Mouse (Mus musculus) neutrophil, adult 5-6 weeks (primary cell): ENCODE results near the gene Zkscan1. TPM values are rescaled to one million over a fixed set of nuclear protein-coding genes. Genes with fewer than 3 reads are reported as not detected.
"Not testable (repeated sequence)": the region's sequence is repeated elsewhere in the genome, so short reads cannot be mapped to it uniquely, and the experiment has no call there.

ENCODE experiments used
- ATAC-seq: fragments of 151-379, 151-347 bp; 2 replicates; pipeline ENCODE4 v1.8.0; 2017; ENCODE audit warnings: mild to moderate bottlenecking, moderate TSS enrichment; ENCODE audit not compliant: insufficient number of reproducible peaks, poor library complexity, low FRiP score, severe bottlenecking; ENCODE audit errors: extremely low read depth
- total RNA-seq: library from RNA; stranded (forward); fragments of 200-1000 nt; gene quantifications from 2 replicates; pipeline ENCODE4 v1.2.3, GENCODE M21; 2017

The Zkscan1 gene
- total RNA-seq, 1 experiment from 2014 or later = 18.7 TPM

GRCm38 (mm10) chr5:138109847-138110396, 25.0 kb downstream of the Zkscan1 start:
- ATAC-seq = not testable (repeated sequence)

DNA sequence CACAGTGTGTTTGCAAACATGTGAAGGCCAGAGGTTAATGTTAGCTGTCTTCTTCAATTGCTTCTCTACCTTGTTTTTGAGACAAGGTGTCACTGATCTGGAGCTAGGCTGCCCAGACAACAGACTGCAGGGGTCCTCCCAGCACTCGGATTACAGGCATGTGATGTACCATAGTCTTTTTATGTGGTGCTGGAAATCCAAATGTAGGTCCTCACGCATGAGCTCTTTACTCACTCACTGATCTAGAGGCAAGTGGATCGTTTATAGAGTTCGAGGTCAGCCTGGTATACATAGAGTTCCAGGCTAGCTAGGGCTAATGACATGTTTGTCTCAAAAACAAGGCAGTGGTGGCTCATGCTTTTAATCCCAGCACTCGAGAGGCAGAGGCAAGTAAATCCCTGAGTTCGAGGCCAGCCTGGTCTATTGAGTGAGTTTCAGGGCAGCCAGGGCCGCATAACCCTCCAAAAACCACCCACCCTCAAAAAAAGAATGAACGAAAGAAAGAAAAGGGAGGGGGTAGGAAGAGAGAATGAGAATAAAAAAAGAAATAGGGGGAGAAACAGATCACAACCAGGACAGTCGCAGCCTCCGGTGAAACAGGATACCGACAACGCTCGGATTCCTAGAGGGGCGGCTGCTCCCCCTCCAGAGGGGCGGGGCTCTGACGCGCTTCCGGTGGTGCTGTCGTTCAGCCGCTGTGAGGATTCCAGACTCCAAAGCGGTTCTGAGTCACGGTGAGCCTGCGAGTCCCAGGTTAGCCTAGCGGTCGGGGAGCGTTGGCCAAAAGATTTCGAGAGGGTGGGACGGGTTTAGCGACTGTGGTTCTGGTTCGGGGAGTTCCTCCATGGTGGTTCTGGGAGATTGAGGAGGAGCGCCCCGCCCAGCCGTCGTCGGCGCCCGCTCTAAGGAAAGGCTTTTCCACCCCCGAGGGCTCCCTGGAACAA, 31.6 kb downstream of the Zkscan1 start, which contains the start of gene Zscan21:
Gene Zscan21, plus strand, starts transcription at position 649 of the 944 bp plus-strand sequence.
- ATAC-seq = peak; percentile 97

GRCm38 (mm10) chr5:138117199-138118015, 32.5 kb downstream of the Zkscan1 start:
- ATAC-seq = no peak

DNA sequence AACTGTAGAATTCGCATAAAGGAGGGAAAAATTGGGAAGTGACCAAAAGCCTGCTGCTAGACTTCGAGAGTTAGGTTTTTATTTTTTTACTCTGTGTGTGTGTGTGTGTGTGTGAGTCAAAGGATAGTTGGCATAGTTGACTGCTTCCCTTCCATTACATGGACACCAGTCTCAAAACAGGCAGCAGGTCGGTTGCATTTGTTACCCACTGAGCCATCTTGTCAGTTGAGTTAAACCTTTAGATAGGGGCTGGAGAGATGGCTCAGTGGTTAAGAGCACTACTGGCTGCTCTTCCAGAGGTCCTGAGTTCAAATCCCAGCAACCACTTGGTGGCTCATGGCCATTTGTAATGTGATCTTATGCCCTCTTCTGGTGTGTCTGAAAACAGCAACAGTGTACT, 33.2 kb downstream of the Zkscan1 start:
- ATAC-seq = no peak

DNA sequence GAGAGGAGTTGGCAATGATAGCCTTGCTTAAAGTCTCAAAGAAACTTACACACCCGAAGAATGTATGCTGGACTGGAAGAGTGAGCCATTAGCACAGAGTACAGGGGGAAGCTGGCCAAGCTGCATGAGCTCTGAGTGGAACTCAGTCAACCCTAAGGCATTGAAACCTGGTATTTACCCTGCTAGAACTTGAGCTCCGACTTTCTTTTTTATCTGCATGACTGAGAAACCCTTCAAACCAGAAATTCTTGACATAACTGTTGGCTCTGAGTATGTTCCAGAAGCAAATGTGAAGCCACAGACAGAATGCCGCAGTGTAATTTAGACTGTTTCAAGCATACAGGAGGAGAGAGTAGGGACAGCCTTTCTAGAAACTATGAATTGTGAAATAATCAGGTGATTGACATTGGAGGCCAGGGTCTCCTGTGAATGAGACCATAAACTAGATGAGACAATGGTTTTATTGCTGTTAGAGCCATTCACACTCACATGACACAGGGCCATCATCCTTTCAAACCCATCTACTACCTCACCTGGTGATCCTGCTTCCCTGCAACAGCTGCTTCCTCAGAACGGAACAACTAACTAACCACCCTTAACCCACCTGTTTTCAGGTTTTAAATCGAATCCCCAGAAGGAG, 47.7 kb downstream of the Zkscan1 start:
- no peak for ATAC-seq

DNA sequence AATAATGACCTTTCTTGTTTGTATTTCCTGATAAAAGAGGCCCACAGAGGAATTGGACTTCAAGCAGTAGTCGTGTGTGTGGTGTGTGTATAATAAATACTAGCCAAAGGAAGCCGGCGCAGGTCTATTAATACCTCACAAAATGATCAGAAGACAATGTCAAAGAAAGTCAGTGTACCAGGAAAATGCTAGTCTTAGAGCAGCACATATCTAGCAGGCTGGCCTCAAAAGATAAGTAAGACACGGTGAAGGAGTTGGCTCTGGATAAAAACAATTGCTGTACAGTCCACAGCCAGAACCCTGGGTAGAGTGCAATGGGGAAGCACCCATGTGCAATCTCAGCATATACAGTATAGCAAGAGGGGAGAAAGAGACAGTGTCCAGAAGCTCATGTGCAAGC, 52.4 kb downstream of the Zkscan1 start:
- ATAC-seq = no peak

DNA sequence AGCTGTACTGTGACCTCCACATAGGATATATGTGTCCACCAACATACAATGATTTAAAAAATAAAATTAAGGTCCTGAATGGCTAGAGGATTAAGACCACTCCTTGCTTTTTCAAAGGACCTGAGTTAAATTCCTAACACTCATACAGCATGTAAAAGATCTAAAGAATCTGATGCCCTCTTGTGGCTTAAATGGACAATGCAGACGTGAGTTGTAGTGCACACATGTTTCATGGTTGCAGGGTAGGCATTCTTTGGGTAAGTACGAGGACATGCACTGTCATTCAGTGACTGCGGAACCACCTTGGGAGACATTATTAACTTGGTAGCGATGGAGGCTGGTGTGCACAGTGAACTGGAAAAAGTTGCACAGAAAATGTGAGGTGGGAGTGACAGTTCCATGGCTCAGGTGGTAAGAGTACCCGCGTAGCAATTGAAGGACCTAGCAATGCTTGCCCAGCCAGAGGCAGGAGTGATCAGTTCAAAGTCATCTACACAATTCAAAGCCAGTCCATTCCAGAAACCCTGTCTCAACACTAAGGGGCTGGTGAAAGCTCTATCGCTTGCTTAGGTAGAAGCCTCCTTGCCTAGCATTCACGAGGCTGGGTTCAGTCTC, 53.2 kb downstream of the Zkscan1 start:
- ATAC-seq = peak; percentile 48; the same call in 1 of the 2 replicates

DNA sequence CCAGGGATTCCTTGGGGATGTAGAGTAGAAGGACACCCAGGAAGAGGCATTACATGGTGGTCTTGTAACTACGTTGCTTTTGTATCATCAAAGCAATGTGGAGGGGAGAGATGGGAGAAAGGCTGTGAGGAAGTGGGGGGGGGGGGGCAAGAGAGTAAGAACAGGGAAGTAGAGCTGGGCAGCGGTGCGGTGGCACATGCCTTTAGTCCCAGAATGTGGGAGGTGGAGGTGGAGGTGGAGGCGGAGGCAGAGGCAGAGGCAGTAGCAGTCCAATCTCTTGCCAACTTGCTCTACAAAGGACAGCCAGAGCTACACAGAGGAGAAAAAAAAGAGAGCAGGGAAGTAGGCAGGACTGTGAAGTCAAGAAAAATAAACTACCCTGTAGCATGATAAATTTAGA, 53.7 kb downstream of the Zkscan1 start:
- no peak for ATAC-seq

DNA sequence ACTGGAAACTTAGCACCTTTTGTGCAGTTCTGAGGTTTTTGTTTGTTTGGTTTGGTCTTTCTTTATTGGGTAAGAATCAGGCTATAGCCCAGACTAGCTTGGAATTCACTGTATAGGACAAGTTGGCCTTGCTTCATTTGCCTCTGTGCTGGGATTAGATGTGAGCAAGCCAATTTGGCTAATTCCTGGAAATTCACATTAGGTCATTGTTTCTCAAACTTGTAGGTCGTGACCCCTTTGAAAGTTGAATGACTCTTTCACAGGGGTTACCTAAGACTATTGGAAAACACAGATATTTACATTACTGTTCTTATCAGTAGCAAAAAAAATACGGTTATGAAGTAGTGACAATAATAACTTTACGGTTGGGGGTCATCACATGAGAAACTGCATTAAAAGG, 69.5 kb downstream of the Zkscan1 start:
- no peak for ATAC-seq

GRCm38 (mm10) chr5:138155443-138155976, 70.6 kb downstream of the Zkscan1 start, which contains the start of gene Zfp113:
Zfp113 (minus strand) TSS chr5:138155744.
- ATAC-seq = peak; percentile 96

Other genes starting within 250 kb of the Zkscan1 start
- 321 and 361 TPM in 2 replicates for gene Pilra, start 248.8 kb upstream of the Zkscan1 start, total RNA-seq
- 124 and 127 TPM in 2 replicates for gene Pilrb1, start 227.0 kb upstream of the Zkscan1 start, total RNA-seq
- gene Pilrb2, start 213.3 kb upstream of the Zkscan1 start, total RNA-seq = 139 and 177 TPM in 2 replicates
- not detected in 2 replicates for gene Cyp3a13, start 163.5 kb upstream of the Zkscan1 start, total RNA-seq
- not detected in 2 replicates for gene Gjc3, start 122.0 kb upstream of the Zkscan1 start, total RNA-seq
- gene Azgp1, start 103.6 kb upstream of the Zkscan1 start, total RNA-seq = not detected in 2 replicates
- gene Smok3a, start 63.8 kb upstream of the Zkscan1 start, total RNA-seq = not detected in 2 replicates
- not detected in 2 replicates for gene Smok3b, start 63.7 kb upstream of the Zkscan1 start, total RNA-seq
- 0.35 TPM in 1 of 2 replicates, not detected in the other for gene Smok3c, start 31.9 kb upstream of the Zkscan1 start, total RNA-seq
- 8.5 and 11.5 TPM in 2 replicates for gene Zscan21, start 31.8 kb downstream of the Zkscan1 start, total RNA-seq
- 6.4 and 8.6 TPM in 2 replicates for gene Zfp113, start 70.7 kb downstream of the Zkscan1 start, total RNA-seq
- gene Cops6, start 76.0 kb downstream of the Zkscan1 start, total RNA-seq = 14.2 and 19.2 TPM in 2 replicates
- gene Ap4m1, start 86.9 kb downstream of the Zkscan1 start, total RNA-seq = 18.4 and 20.3 TPM in 2 replicates
- 86.1 and 89.7 TPM in 2 replicates for gene Mcm7, start 87.3 kb downstream of the Zkscan1 start, total RNA-seq
- gene Taf6, start 102.4 kb downstream of the Zkscan1 start, total RNA-seq = 26.5 and 26.7 TPM in 2 replicates
- gene Cnpy4, start 102.4 kb downstream of the Zkscan1 start, total RNA-seq = 26.9 and 31.3 TPM in 2 replicates
- 0.81 and 0.86 TPM in 2 replicates for gene Mblac1, start 109.2 kb downstream of the Zkscan1 start, total RNA-seq
- not detected in 2 replicates for gene Nxpe5, start 140.8 kb downstream of the Zkscan1 start, total RNA-seq
- gene Lamtor4, start 170.4 kb downstream of the Zkscan1 start, total RNA-seq = 27.3 and 36.7 TPM in 2 replicates
- 77.2 and 79.3 TPM in 2 replicates for gene BC037034, start 178.9 kb downstream of the Zkscan1 start, total RNA-seq
- 0.37 TPM in 1 of 2 replicates, not detected in the other for gene Gal3st4, start 187.8 kb downstream of the Zkscan1 start, total RNA-seq
- not detected in 2 replicates for gene Gm43720, start 194.9 kb downstream of the Zkscan1 start, total RNA-seq
- gene Gpc2, start 194.9 kb downstream of the Zkscan1 start, total RNA-seq = 3.8 and 4.3 TPM in 2 replicates
- gene Stag3, start 195.2 kb downstream of the Zkscan1 start, total RNA-seq = 2.6 and 3.6 TPM in 2 replicates